17 mouse cellular contexts compared by ENCODE assay signal in the genomic region with DNA sequence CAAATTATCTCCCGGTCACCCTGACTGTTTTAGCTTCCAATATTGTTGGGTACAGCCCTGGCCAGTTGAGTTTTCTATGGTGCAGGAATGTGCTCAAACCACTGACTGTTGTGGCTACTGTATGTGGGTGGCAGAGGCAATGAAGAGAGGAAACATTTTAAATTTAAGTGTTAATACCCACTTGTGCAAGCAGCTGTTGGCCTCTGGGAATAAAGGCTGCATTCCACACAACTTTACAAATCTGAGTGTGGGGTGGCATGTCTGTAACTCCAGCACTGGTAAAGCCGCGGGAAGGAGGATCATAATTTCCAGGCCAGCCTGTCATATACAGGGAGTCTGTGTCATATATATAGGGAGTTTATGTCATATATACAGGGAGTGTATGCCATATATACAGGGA.
"Had no signal": no experiment of that assay in that cellular context is flagged by ENCODE, and none has a peak within 500 bp of the region (broad histone marks: within the 10 kb centered on the region; RNA-seq: fewer than 3 reads in every experiment).

No protein-coding gene starts in this region.

- H3K4me3 ChIP-seq: liver, embryonic 12.5 days; midbrain, embryonic 10.5 days; midbrain, embryonic 12.5 days; neural tube, embryonic 13.5 days; neural tube, embryonic 15.5 days had no signal

- ATAC-seq: liver, embryonic 12.5 days; midbrain, embryonic 16.5 days had no signal

- H3K9ac ChIP-seq: liver, embryonic 12.5 days; liver, embryonic 14.5 days; lung, embryonic 14.5 days; midbrain, embryonic 12.5 days; neural tube, embryonic 13.5 days; neural tube, embryonic 15.5 days had no signal

- H3K36me3 ChIP-seq: liver, embryonic 12.5 days; neural tube, embryonic 15.5 days had no signal

- DNase-seq: lung, adult 18-20 months; lung, embryonic 14.5 days; lung, postnatal 10 days; lung, postnatal 4 days; midbrain, embryonic 14.5 days; retina, postnatal 1 day; right cerebral cortex, adult 18-20 months; spleen, adult 18-20 months; thymus, adult 2 months; thymus, postnatal 25 days had no signal

- H3K9me3 ChIP-seq: liver, embryonic 12.5 days; midbrain, embryonic 10.5 days; midbrain, embryonic 12.5 days; neural tube, embryonic 13.5 days; neural tube, embryonic 15.5 days had no signal

- H3K27ac ChIP-seq: liver, embryonic 12.5 days; liver, embryonic 14.5 days; midbrain, embryonic 10.5 days; neural tube, embryonic 15.5 days had no signal

- H3K4me2 ChIP-seq: liver, embryonic 12.5 days; lung, embryonic 14.5 days; midbrain, embryonic 12.5 days; neural tube, embryonic 13.5 days; neural tube, embryonic 15.5 days had no signal

- H3K27me3 ChIP-seq: liver, embryonic 12.5 days; midbrain, embryonic 12.5 days; neural tube, embryonic 13.5 days; neural tube, embryonic 15.5 days had no signal
